Mouse (Mus musculus): Measurements from ENCODE around the gene Zfyve19.
A peak's percentile ranks its signal among the peaks of the same experiment; 100 is the strongest.

DNA sequence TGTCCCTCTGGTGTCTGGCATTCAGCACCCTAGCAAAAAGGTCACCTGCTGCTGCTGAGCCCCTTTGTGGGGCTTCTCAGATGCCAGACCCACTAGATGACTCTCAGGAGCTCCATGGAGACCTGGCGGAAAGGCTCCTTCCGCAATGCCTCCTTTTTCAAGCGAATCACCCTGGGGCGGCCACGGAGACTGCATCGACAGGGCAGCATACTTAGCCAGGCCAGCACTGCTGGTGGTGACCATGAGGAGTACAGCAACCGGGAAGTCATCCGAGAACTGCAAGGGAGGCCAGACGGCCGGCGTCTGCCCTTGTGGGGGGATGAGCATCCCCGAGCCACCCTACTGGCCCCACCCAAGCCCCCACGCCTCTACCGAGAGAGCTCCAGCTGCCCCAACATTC, 33.6 kb upstream of the Zfyve19 start:
- TF ChIP-seq E2F4 (IDR thresholded peaks at IDR 0.05; ENCODE audit: insufficient read depth): no peak
- peak; percentile 7 for TF ChIP-seq POLR2A (IDR thresholded peaks at IDR 0.05; ENCODE audit: insufficient read length, low read depth)
- TF ChIP-seq POLR2AphosphoS2 (IDR thresholded peaks at IDR 0.05; ENCODE audit: insufficient read length, low read depth): no peak
- no peak for TF ChIP-seq USF1 (IDR thresholded peaks at IDR 0.05; ENCODE audit: low read depth)
- TF ChIP-seq MYOG (IDR thresholded peaks at IDR 0.05; ENCODE audit: control insufficient read depth in 1 of 3, insufficient read depth in 1 of 3, insufficient read length in 2 of 3, low read depth in 2 of 3): no peak
- no peak for TF ChIP-seq TCF12 (IDR thresholded peaks at IDR 0.05; ENCODE audit: insufficient read depth, poor library complexity, severe bottlenecking)
- TF ChIP-seq MAX (IDR thresholded peaks at IDR 0.05; ENCODE audit: low read depth): no peak
- no peak for TF ChIP-seq MYOD1 (IDR thresholded peaks at IDR 0.05; ENCODE audit: control insufficient read depth in 1 of 3, insufficient read length in 2 of 3, low read depth in 2 of 3)

Data from myocyte (in vitro differentiated cells).